Mouse (Mus musculus) kidney, adult 11 months (tissue): Measurements from ENCODE around the gene Vmn1r71.
"Not testable (repeated sequence)": the region's sequence is repeated elsewhere in the genome, so short reads cannot be mapped to it uniquely, and the experiment has no call there.

Experiments
- DNase-seq: peaks from one replicate; pipeline ENCODE4 v3.0.0; 2022

The Vmn1r71 gene

DNA sequence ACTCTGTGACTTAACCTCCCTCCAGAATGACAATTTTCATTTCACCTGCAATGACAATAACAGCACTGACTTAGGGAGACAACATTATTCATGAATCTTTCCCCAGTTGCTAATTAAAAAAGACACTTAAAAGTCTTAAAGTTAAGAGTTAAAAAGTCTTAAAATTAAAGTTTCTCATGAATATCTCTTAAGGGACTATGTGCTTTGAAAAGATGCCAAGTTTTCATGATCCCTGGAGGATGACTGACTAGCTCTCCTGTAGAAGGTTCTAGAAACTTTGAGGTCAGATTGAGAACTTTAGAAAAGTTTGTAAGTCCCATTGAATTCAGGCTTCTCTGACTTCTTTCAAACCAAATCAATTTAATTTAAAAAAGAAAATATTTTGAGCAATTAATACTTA is at the start of gene Vmn1r71:
TSS of gene Vmn1r71 (minus strand) at position 101 of the 400 bp plus-strand sequence.
- DNase-seq, result no peak

DNA sequence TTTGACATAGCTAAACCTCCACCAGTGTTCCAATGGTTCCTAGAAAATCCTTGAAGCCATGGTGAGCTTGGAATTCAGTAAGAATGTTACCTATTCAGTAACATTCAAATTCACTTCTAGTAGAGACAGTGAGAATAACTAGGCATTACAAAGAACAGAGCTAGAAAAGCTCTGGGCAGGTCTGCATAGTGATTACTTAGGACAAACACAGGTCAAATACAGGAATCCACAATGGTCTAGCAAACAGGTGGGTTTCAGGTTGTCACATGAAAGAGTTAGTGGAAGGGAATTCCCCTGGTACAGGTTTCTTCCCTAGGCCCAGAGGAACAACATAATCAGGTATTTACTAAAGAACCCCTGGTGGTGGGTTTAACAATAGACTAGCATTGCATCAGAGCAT is 3.4 kb upstream of the Vmn1r71 start:
- DNase-seq, result not testable (repeated sequence)
